Mouse (Mus musculus) CH12.LX (cell line): Measurements from ENCODE around the gene Mindy4b-ps. TPM values are rescaled to one million over a fixed set of nuclear protein-coding genes. Genes with fewer than 3 reads are reported as not detected.

ENCODE experiments used
- DNase-seq: peaks from one replicate; pipeline ENCODE4 v3.0.0-alpha.2; 2013; ENCODE audit errors: extremely low read depth
- H3K27ac ChIP-seq: 2 replicates; pipeline ENCODE4 v1.5.1; 2012; ENCODE audit warnings: low read depth, mild to moderate bottlenecking, control low read depth, moderate library complexity; ENCODE audit not compliant: insufficient read depth
- H3K27me3 ChIP-seq: replicated peaks from 2 replicates; pipeline ENCODE3; 2012; ENCODE audit warnings: inconsistent platforms
- H3K36me3 ChIP-seq, 2 experiments: replicated peaks in 1 of 2; 2 replicates each; pipeline versions ENCODE3 to v1.6.1; 2012; ENCODE audit warnings: inconsistent platforms in 1 of 2, low read length in 1 of 2, mild to moderate bottlenecking in 1 of 2, mixed read lengths in 1 of 2, moderate library complexity in 1 of 2; ENCODE audit not compliant: control insufficient read depth in 1 of 2, insufficient read depth in 1 of 2
- H3K4me1 ChIP-seq, 2 experiments: 2 replicates each; pipeline ENCODE4 v1.6.1; 2012; ENCODE audit warnings: inconsistent platforms in 1 of 2, moderate library complexity in 1 of 2; ENCODE audit not compliant: insufficient read depth in 2 of 2, control insufficient read depth in 1 of 2
- H3K4me2 ChIP-seq: 2 replicates; pipeline ENCODE4 v1.6.1; 2012; ENCODE audit warnings: low read depth, mild to moderate bottlenecking, control low read depth; ENCODE audit not compliant: poor library complexity, insufficient read depth, severe bottlenecking
- H3K4me3 ChIP-seq, 3 experiments: fragments of 150-350 bp in 1 of 3; sonication (generic) in 1 of 3; replicated peaks in 1 of 3; 2 replicates each; pipeline versions ENCODE3 to v1.5.1; 2011 to 2012; ENCODE audit warnings: low read depth in 2 of 3, low read length in 2 of 3, mild to moderate bottlenecking in 2 of 3, moderate library complexity in 2 of 3, control low read depth in 1 of 3, improper control_type of control experiment in 1 of 3, inconsistent platforms in 1 of 3, mixed read lengths in 1 of 3; ENCODE audit not compliant: poor library complexity in 1 of 3
- H3K79me2 ChIP-seq: replicated peaks from 2 replicates; pipeline ENCODE4 v1.6.1; 2012; ENCODE audit warnings: mild to moderate bottlenecking, moderate library complexity; ENCODE audit not compliant: control insufficient read depth, poor library complexity, insufficient read depth, severe bottlenecking; ENCODE audit errors: extremely low read depth
- H3K9ac ChIP-seq: 2 replicates; pipeline ENCODE4 v1.6.1; 2012; ENCODE audit warnings: low read depth, mild to moderate bottlenecking, control low read depth, moderate library complexity; ENCODE audit not compliant: insufficient read depth
- H3K9me3 ChIP-seq: replicated peaks from 2 replicates; pipeline ENCODE3; 2012; ENCODE audit warnings: low read length, inconsistent platforms, mixed read lengths
- CHD2 ChIP-seq: IDR thresholded peaks from 2 replicates; pipeline ENCODE4 v1.6.1; 2011; ENCODE audit warnings: low read length, improper control_type of control experiment
- CTCF ChIP-seq, 2 experiments: IDR thresholded peaks in 1 of 2; conservative IDR thresholded peaks in 1 of 2; 2 replicates each; pipeline ENCODE4 v1.5.1; 2011 to 2012; ENCODE audit warnings: low read depth in 2 of 2, low read length in 2 of 2, improper control_type of control experiment in 1 of 2, inconsistent platforms in 1 of 2, mild to moderate bottlenecking in 1 of 2, moderate library complexity in 1 of 2
- ELF1 ChIP-seq: IDR thresholded peaks from 2 replicates; pipeline ENCODE4 v1.6.1; 2014; ENCODE audit warnings: low read depth, mild to moderate bottlenecking, inconsistent platforms, low read length, improper control_type of control experiment
- EP300 ChIP-seq: IDR thresholded peaks from 2 replicates; pipeline ENCODE4 v1.6.1; 2011; ENCODE audit warnings: low read length, improper control_type of control experiment
- ETS1 ChIP-seq: conservative IDR thresholded peaks from 2 replicates; pipeline ENCODE4 v1.6.1; 2012; ENCODE audit warnings: low read depth, mild to moderate bottlenecking, inconsistent platforms, low read length, improper control_type of control experiment, moderate library complexity
- GABPA ChIP-seq: IDR thresholded peaks from 2 replicates; pipeline ENCODE4 v1.6.1; 2012; ENCODE audit warnings: low read depth, low read length, improper control_type of control experiment, inconsistent platforms; ENCODE audit not compliant: insufficient replicate concordance
- IRF4 ChIP-seq: IDR thresholded peaks from 2 replicates; pipeline ENCODE4 v1.6.1; 2014; ENCODE audit warnings: low read depth, mild to moderate bottlenecking, inconsistent platforms, low read length, improper control_type of control experiment
- JUN ChIP-seq: IDR thresholded peaks from 2 replicates; pipeline ENCODE4 v1.6.1; 2011; ENCODE audit warnings: low read depth, mild to moderate bottlenecking, low read length, improper control_type of control experiment, moderate library complexity; ENCODE audit not compliant: insufficient read depth
- KAT2A ChIP-seq: IDR thresholded peaks from 2 replicates; pipeline ENCODE4 v1.6.1; 2012; ENCODE audit warnings: low read length, improper control_type of control experiment, inconsistent platforms; ENCODE audit not compliant: insufficient replicate concordance
- MAX ChIP-seq: IDR thresholded peaks from 2 replicates; pipeline ENCODE4 v1.6.1; 2011; ENCODE audit warnings: low read length, improper control_type of control experiment
- MAZ ChIP-seq: IDR thresholded peaks from 2 replicates; pipeline ENCODE4 v1.6.1; 2012; ENCODE audit warnings: low read depth, mild to moderate bottlenecking, inconsistent platforms, low read length, improper control_type of control experiment, moderate library complexity
- MEF2A ChIP-seq: IDR thresholded peaks from 2 replicates; pipeline ENCODE4 v1.6.1; 2014; ENCODE audit warnings: low read depth, mild to moderate bottlenecking, inconsistent platforms, low read length, improper control_type of control experiment, borderline replicate concordance
- MXI1 ChIP-seq: IDR thresholded peaks from 2 replicates; pipeline ENCODE4 v1.6.1; 2011; ENCODE audit warnings: mild to moderate bottlenecking, low read depth, low read length, improper control_type of control experiment
- MYC ChIP-seq: IDR thresholded peaks from 2 replicates; pipeline ENCODE4 v1.6.1; 2011; ENCODE audit warnings: low read depth, mild to moderate bottlenecking, improper control_type of control experiment, low read length
- NELFE ChIP-seq: IDR thresholded peaks from 2 replicates; pipeline ENCODE4 v1.6.1; 2011; ENCODE audit warnings: low read depth, low read length, improper control_type of control experiment
- NRF1 ChIP-seq: IDR thresholded peaks from 2 replicates; pipeline ENCODE4 v1.6.1; 2014; ENCODE audit warnings: low read depth, mild to moderate bottlenecking, inconsistent platforms, low read length, improper control_type of control experiment, moderate library complexity
- PAX5 ChIP-seq: IDR thresholded peaks from 2 replicates; pipeline ENCODE4 v1.6.1; 2012; ENCODE audit warnings: low read length, inconsistent platforms, mixed read lengths
- POLR2A ChIP-seq: IDR thresholded peaks from 2 replicates; pipeline ENCODE4 v1.6.1; 2011; ENCODE audit warnings: low read depth, mild to moderate bottlenecking, improper control_type of control experiment, low read length
- POLR2AphosphoS2 ChIP-seq: IDR thresholded peaks from 2 replicates; pipeline ENCODE4 v1.6.1; 2011; ENCODE audit warnings: low read depth, low read length, improper control_type of control experiment
- RAD21 ChIP-seq: IDR thresholded peaks from 2 replicates; pipeline ENCODE4 v1.6.1; 2011; ENCODE audit warnings: low read depth, mild to moderate bottlenecking, low read length, improper control_type of control experiment, moderate library complexity
- SIN3A ChIP-seq: IDR thresholded peaks from 2 replicates; pipeline ENCODE4 v1.6.1; 2012; ENCODE audit warnings: low read length, improper control_type of control experiment, inconsistent platforms
- SMC3 ChIP-seq: IDR thresholded peaks from 2 replicates; pipeline ENCODE4 v1.6.1; 2011; ENCODE audit warnings: low read depth, low read length, improper control_type of control experiment
- TBP ChIP-seq: conservative IDR thresholded peaks from 2 replicates; pipeline ENCODE4 v1.6.1; 2011; ENCODE audit warnings: low read depth, low read length, improper control_type of control experiment
- USF1 ChIP-seq: IDR thresholded peaks from 2 replicates; pipeline ENCODE4 v1.6.1; 2014; ENCODE audit warnings: low read depth, mild to moderate bottlenecking, inconsistent platforms, low read length, improper control_type of control experiment
- ZC3H11A ChIP-seq: IDR thresholded peaks from 2 replicates; pipeline ENCODE4 v1.6.1; 2012; ENCODE audit warnings: low read depth, mild to moderate bottlenecking, inconsistent platforms, low read length, improper control_type of control experiment
- ZMIZ1 ChIP-seq: IDR thresholded peaks from 2 replicates; pipeline ENCODE4 v1.6.1; 2012; ENCODE audit warnings: low read depth, mild to moderate bottlenecking, inconsistent platforms, low read length, improper control_type of control experiment
- dilution Hi-C: fragments of 300-500 bp; cut with MboI; formaldehyde crosslinking; loops from 2 replicates; pipeline ENCODE4 v1.14.3; 2020; ENCODE audit warnings: low sequenced_read_pairs; ENCODE audit not compliant: extremely low pct_unique_long_range_greater_than_20kb, extremely low pct_ligation_motif_present
- in situ Hi-C: fragments of 300-500 bp; cut with MboI; formaldehyde crosslinking; loops from 3 replicates; pipeline ENCODE4 v1.14.3; 2019; ENCODE audit warnings: low sequenced_read_pairs, low pct_ligation_motif_present, low pct_unique_long_range_greater_than_20kb, mixed read lengths
- polyA plus RNA-seq: library from polyadenylated mRNA; unstranded; fragments of >175 nt; gene quantifications from 2 replicates; pipeline ENCODE4 v1.2.1, GENCODE M21; 2012; ENCODE audit warnings: low read depth; ENCODE audit not compliant: insufficient read length
- total RNA-seq, 2 experiments: library from RNA; depleted of rRNA; stranded (reverse); fragments of 300-350 nt in 1 of 2; fragments of >200 nt in 1 of 2; gene quantifications; 2 replicates each; pipeline ENCODE4 v1.2.3; 2012 to 2014

Mindy4b-ps gene
- total and polyA plus RNA-seq, 3 experiments: not detected

- in situ Hi-C loops (loop anchor here (25.0 kb wide), 1 partner anchor 624 kb away; no protein-coding TSS in a partner anchor), dilution Hi-C loops (no loop called here)
- H3K36me3 ChIP-seq: no peaks in the 10 kb centered on the region
- peaks cover 12 to 15% of the 10 kb centered on the region in 2 experiments for H3K4me1 ChIP-seq
- no peaks in the 10 kb centered on the region for H3K27me3 ChIP-seq
- H3K27ac ChIP-seq: no peak overlapping the region
- H3K9ac ChIP-seq: no peak overlapping the region
- no peaks in the 10 kb centered on the region for H3K79me2 ChIP-seq
- peak; percentile 69 for DNase-seq
- no peak overlapping the region for H3K4me3 ChIP-seq
- no peak overlapping the region for H3K4me2 ChIP-seq
- TF ChIP-seq MAZ (no peak), ZMIZ1 (no peak), ZC3H11A (no peak), USF1 (no peak), SMC3 (peak; percentile 79), IRF4 (0 out of 2 replicates have a peak, but pooled peaks have one; percentile 16), TBP (no peak), MAX (peak; percentile 68), CHD2 (no peak), JUN (no peak), POLR2AphosphoS2 (no peak), RAD21 (peak; percentile 58), MEF2A (no peak), MXI1 (no peak), KAT2A (no peak), GABPA (no peak), ELF1 (no peak), PAX5 (no peak), MYC (peak; percentile 54; the same call in 1 of the 2 replicates), SIN3A (no peak), ETS1 (no peak), POLR2A (no peak), NRF1 (no peak), NELFE (no peak), EP300 (no peak), CTCF (conservative IDR thresholded peaks at IDR 0.05 in 1 of 2, IDR thresholded peaks at IDR 0.05 in 1 of 2; ENCODE audit: low read depth in 2 of 2, low read length in 2 of 2) (peak; percentile 51 to 80)
- TF ChIP-seq, all 38 proteins: peak for 6
- H3K9me3 ChIP-seq: no peaks in the 10 kb centered on the region
These were observed 36.2 kb downstream of the Mindy4b-ps start for GRCm38 (mm10) chr3:58785863-58786262.
